Mouse (Mus musculus) stomach, embryonic 15.5 days (tissue): ENCODE results near the gene Gng7. TPM values are rescaled to one million over a fixed set of nuclear protein-coding genes. Genes with fewer than 3 reads are reported as not detected.
A peak's percentile ranks its signal among the peaks of the same experiment; 100 is the strongest.

Experiments
- ATAC-seq: fragments of 200-750 bp; cut with Nextera tagmentation; 2 replicates; pipeline ENCODE4 v1.8.0; 2017; ENCODE audit warnings: low read depth, moderate number of reproducible peaks, moderate TSS enrichment; ENCODE audit not compliant: insufficient read depth, low FRiP score
- H3K27ac ChIP-seq: fragments of 300-500 bp; sonication (generic); 2 replicates; pipeline ENCODE4 v1.5.1; 2015; ENCODE audit warnings: mild to moderate bottlenecking, inconsistent platforms
- H3K27me3 ChIP-seq: fragments of 300-500 bp; sonication (generic); replicated peaks from 2 replicates; pipeline ENCODE4 v1.6.1; 2015; ENCODE audit warnings: inconsistent platforms
- H3K36me3 ChIP-seq: fragments of 300-500 bp; sonication (generic); 2 replicates; pipeline ENCODE4 v1.6.1; 2015; ENCODE audit warnings: inconsistent platforms
- H3K4me1 ChIP-seq: fragments of 300-500 bp; sonication (generic); 2 replicates; pipeline ENCODE4 v1.6.1; 2015; ENCODE audit warnings: inconsistent platforms
- H3K4me2 ChIP-seq: fragments of 300-500 bp; sonication (generic); 2 replicates; pipeline ENCODE4 v1.6.1; 2015; ENCODE audit warnings: mild to moderate bottlenecking, inconsistent platforms
- H3K4me3 ChIP-seq: fragments of 300-500 bp; sonication (generic); replicated peaks from 2 replicates; pipeline ENCODE4 v1.5.1; 2015; ENCODE audit warnings: inconsistent platforms
- H3K9ac ChIP-seq: fragments of 300-500 bp; sonication (generic); 2 replicates; pipeline ENCODE4 v1.6.1; 2015; ENCODE audit warnings: inconsistent platforms
- H3K9me3 ChIP-seq: fragments of 300-500 bp; sonication (generic); 2 replicates; pipeline ENCODE4 v1.6.1; 2016; ENCODE audit warnings: inconsistent platforms
- WGBS: fragments of 180-500 bp; shearing (Covaris S2); methylation state at CpG from one replicate; pipeline ENCODE4 v1.1.7; 2015; 5-methylcytosine and 5-hydroxymethylcytosine counted together
- polyA plus RNA-seq: library from polyadenylated mRNA; unstranded; fragments of >200 nt; fragmentation: Nextera tagmentation; extraction: Ambion mirVana; gene quantifications from 2 replicates; pipeline ENCODE4 v1.2.1, GENCODE M21; 2015

The Gng7 gene
- polyA plus RNA-seq, 1 experiment from 2014 or later, result 4.8 TPM

DNA sequence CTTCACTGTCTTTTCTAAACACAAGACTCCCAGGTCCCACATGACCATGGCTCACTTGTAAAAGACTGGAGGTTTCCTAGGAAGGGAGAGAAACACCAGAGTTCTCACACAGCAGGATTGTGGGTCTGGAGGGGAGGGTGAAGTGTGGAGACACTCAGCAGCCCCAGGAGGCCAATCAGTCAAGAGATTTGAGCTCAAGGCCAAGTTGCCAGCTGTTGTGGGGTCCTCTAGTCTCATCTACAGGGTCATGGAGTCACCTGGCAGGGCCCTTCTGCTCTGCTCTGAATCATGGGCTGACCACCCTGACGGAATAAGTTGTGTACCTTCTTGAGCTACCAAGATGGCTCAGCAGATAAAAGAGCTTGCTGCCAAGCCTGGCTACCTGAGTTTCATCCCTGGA is 41.0 kb downstream of the Gng7 start:
- Histone ChIP-seq H3K4me1 (peaks cover 11% of the 10 kb centered on the region), H3K9ac (no peak overlapping the region), H3K27me3 (no peaks in the 10 kb centered on the region), H3K4me3 (no peak overlapping the region), H3K9me3 (no peaks in the 10 kb centered on the region), H3K36me3 (no peaks in the 10 kb centered on the region), H3K27ac (no peak overlapping the region), H3K4me2 (no peak overlapping the region)
- 55% methylated on average over 1 of the region's 1 CpGs for WGBS
- ATAC-seq, result no peak

DNA sequence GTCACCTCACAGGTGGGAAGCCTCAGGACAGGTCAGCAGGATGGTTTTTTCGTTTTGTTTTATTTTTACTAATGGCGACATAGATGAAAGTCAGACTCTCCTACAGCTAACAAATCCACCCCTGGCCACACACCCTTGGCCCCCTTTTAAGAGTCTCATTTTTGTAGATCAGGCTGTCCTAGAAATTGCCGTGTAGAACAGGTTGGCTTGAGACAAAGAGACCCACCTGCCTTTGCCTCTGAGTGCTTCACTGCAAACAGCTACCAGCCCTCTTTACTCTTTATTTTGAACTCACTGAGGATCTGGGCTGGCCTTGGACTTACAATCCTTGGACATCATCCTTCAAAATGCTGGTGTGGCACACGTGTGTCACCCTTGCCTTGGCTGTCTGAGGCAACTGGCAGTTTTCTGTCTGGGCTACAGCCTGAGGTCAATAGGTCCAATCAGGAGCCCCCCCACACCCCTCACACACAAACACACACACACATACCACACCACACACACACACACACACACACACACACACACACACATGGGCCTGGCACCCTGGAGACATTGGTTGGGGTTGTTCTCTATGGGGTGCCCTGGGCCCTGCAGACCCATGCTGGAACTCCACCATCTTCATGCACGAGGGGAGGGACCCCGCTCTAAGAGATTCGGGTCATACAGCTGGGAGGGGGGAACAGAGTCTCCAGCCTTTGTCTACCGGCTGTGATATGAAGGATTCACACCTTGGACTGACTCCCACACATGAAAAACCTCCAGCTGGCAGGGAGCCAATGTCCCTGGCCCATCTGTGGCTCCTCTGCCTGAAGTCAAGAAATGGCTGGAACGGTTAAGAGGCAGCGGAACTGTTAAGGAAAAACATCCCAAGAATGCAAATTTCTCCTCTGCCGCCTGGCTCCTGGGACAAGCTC is 42.4 kb downstream of the Gng7 start:
- no peak overlapping the region for H3K9ac ChIP-seq
- H3K27ac ChIP-seq, result 0 out of 2 replicates have a peak overlapping the region, but pooled peaks have one; percentile 9
- H3K27me3 ChIP-seq, result no peaks in the 10 kb centered on the region
- no peak overlapping the region for H3K4me3 ChIP-seq
- no peaks in the 10 kb centered on the region for H3K36me3 ChIP-seq
- 38% methylated on average over 11 of the region's 11 CpGs for WGBS
- H3K9me3 ChIP-seq, result no peaks in the 10 kb centered on the region
- no peak overlapping the region for H3K4me2 ChIP-seq
- H3K4me1 ChIP-seq, result peaks cover 13% of the 10 kb centered on the region
- no peak for ATAC-seq

DNA sequence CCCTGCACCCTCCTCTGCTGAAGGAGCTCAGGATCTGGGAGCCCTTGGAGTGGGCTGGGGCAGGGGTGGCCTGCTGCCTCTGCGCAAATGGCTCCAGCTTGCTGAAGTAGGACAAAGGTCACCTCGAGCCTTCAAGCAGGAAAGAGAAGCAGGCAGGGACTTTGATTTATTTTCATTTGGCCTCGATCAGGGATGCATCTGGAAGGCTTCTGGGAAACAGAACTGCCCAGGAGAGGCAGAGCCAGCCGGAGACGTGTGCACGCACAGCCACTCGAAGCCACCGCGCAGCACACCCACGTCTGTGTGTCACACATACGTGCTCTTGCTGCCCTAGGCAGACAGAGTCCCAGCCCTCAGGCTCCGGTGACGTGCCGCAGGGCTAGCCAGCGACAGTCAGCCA is 43.2 kb downstream of the Gng7 start:
- no peaks in the 10 kb centered on the region for H3K36me3 ChIP-seq
- H3K9me3 ChIP-seq, result no peaks in the 10 kb centered on the region
- H3K9ac ChIP-seq, result no peak overlapping the region
- no peak overlapping the region for H3K4me3 ChIP-seq
- WGBS, result 57% methylated on average over 15 of the region's 15 CpGs
- ATAC-seq, result no peak
- peaks cover 18% of the 10 kb centered on the region for H3K4me1 ChIP-seq
- no peaks in the 10 kb centered on the region for H3K27me3 ChIP-seq
- H3K27ac ChIP-seq, result no peak overlapping the region
- no peak overlapping the region for H3K4me2 ChIP-seq

- H3K36me3 ChIP-seq, result no peaks in the 10 kb centered on the region
- no peak overlapping the region for H3K9ac ChIP-seq
- no peak overlapping the region for H3K4me3 ChIP-seq
- H3K4me1 ChIP-seq, result peaks cover 18% of the 10 kb centered on the region
- no peak overlapping the region for H3K4me2 ChIP-seq
- no peak overlapping the region for H3K27ac ChIP-seq
- no peaks in the 10 kb centered on the region for H3K27me3 ChIP-seq
- H3K9me3 ChIP-seq, result no peaks in the 10 kb centered on the region
- no peak for ATAC-seq
- WGBS, result 83% methylated on average over 8 of the region's 8 CpGs
Measured at GRCm38 (mm10) chr10:80970159-80970558, 44.6 kb downstream of the Gng7 start.

- ATAC-seq, result no peak
- H3K4me3 ChIP-seq, result no peak overlapping the region
- WGBS, result 78% methylated on average over 3 of the region's 3 CpGs
- no peak overlapping the region for H3K4me2 ChIP-seq
- H3K36me3 ChIP-seq, result no peaks in the 10 kb centered on the region
- peaks cover 18% of the 10 kb centered on the region for H3K4me1 ChIP-seq
- H3K27ac ChIP-seq, result no peak overlapping the region
- H3K9ac ChIP-seq, result no peak overlapping the region
- no peaks in the 10 kb centered on the region for H3K9me3 ChIP-seq
- no peaks in the 10 kb centered on the region for H3K27me3 ChIP-seq
Measured at GRCm38 (mm10) chr10:80969298-80969697, 45.4 kb downstream of the Gng7 start.

- ATAC-seq, result no peak
- H3K36me3 ChIP-seq, result no peaks in the 10 kb centered on the region
Measured at GRCm38 (mm10) chr10:80968106-80968505, 46.6 kb downstream of the Gng7 start.

GRCm38 (mm10) chr10:80967101-80967656 is 47.6 kb downstream of the Gng7 start:
- Histone ChIP-seq H3K9ac (no peak overlapping the region), H3K4me2 (no peak overlapping the region), H3K4me3 (no peak overlapping the region), H3K9me3 (no peaks in the 10 kb centered on the region), H3K4me1 (peaks cover 35% of the 10 kb centered on the region), H3K36me3 (no peaks in the 10 kb centered on the region), H3K27me3 (no peaks in the 10 kb centered on the region), H3K27ac (no peak overlapping the region)
- ATAC-seq, result no peak
- 45% methylated on average over 3 of the region's 3 CpGs for WGBS

More at GRCm38 (mm10) chr10:80968106-80968505, 46.6 kb downstream of the Gng7 start:
- Histone ChIP-seq H3K9ac (no peak overlapping the region), H3K27me3 (no peaks in the 10 kb centered on the region), H3K9me3 (no peaks in the 10 kb centered on the region), H3K4me2 (no peak overlapping the region), H3K4me1 (peaks cover 30% of the 10 kb centered on the region), H3K4me3 (no peak overlapping the region), H3K27ac (no peak overlapping the region)
- 84% methylated on average over 4 of the region's 4 CpGs for WGBS

DNA sequence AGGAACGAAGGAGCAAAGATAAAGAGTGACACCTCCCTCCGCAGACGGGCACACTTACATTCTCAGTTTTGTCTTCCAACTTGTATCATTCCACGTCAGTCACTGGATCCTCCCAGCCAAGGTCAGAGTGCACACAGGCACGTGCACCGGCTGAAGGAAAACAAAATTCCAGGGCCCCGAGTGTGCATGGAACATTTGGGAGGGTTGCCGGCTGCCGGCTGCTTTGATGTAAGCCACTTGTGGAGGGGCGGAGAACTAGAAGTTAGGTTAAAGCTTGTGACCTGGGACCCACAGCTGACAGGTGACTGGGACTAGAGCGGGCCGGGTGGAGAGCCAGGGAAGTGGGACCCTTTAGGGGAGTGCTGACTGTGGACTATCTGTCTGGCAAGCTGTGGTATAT is 48.4 kb downstream of the Gng7 start:
- no peak for ATAC-seq
- H3K36me3 ChIP-seq, result no peaks in the 10 kb centered on the region
- 0 out of 2 replicates have a peak overlapping the region, but pooled peaks have one; percentile 1 for H3K27ac ChIP-seq

DNA sequence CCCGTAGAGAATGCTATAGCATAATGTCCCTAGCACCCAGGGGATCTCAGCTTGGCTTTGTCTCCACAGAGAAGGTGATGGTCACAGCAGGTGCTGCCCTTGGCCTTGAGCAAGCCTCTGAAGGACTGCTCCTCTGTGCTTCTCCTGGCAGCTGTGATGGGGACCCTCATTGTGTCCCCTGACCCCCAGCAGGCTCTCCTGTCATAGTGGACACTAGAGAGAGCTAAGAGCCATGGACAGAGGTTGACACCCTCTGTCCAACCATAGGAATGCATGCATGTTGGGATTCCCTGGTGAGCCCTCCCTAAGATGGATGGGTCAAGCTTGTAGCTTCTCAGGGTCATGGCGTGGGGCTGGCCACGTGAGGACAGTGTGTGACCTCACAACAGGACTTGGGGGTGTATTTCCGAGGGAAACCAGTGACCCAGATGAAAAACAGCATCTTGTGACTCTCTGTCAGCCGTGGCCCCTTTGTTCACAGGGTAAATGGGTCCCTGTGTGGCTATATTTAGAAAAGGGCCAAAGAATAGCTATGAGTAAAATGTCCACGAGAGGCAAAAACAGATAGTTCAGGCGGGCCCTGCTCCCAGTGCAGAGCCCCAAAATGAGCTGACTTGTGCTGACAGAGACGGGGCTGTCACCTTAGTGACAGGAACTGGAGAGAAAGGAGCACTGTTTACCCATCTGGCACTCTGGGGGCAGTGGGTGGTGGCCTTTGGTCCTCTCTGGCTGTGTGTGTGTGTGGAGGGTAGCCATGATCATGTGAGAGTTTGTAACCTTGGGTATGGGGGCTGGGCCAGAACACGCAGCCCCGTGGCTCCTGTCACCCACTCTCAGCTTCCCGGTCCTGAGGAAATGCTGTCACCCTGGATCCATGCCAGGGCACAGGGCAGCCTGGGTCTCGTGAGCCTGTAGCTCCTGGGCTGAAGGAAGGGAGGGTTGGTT is 51.4 kb downstream of the Gng7 start:
- H3K4me2 ChIP-seq, result no peak overlapping the region
- H3K36me3 ChIP-seq, result no peaks in the 10 kb centered on the region
- peaks cover 48% of the 10 kb centered on the region for H3K4me1 ChIP-seq
- H3K9ac ChIP-seq, result no peak overlapping the region
- ATAC-seq, result peak; percentile 4; the same call in 1 of the 2 replicates
- H3K27me3 ChIP-seq, result no peaks in the 10 kb centered on the region
- H3K4me3 ChIP-seq, result no peak overlapping the region
- H3K9me3 ChIP-seq, result no peaks in the 10 kb centered on the region
- peak overlapping the region; percentile 18 for H3K27ac ChIP-seq
- WGBS, result 43% methylated on average over 12 of the region's 12 CpGs

More for the DNA sequence above, 48.4 kb downstream of the Gng7 start:
- no peaks in the 10 kb centered on the region for H3K9me3 ChIP-seq
- WGBS, result 31% methylated on average over 12 of the region's 12 CpGs
- no peak overlapping the region for H3K4me2 ChIP-seq
- peaks cover 35% of the 10 kb centered on the region for H3K4me1 ChIP-seq
- no peak overlapping the region for H3K9ac ChIP-seq
- H3K27me3 ChIP-seq, result no peaks in the 10 kb centered on the region
- H3K4me3 ChIP-seq, result no peak overlapping the region

GRCm38 (mm10) chr10:80962585-80962984 is 52.2 kb downstream of the Gng7 start:
- Histone ChIP-seq H3K36me3 (no peaks in the 10 kb centered on the region), H3K27me3 (no peaks in the 10 kb centered on the region), H3K4me2 (no peak overlapping the region), H3K4me1 (peaks cover 48% of the 10 kb centered on the region), H3K9ac (no peak overlapping the region), H3K4me3 (no peak overlapping the region), H3K27ac (peak overlapping the region; percentile 84), H3K9me3 (no peaks in the 10 kb centered on the region)
- WGBS, result 45% methylated on average over 5 of the region's 5 CpGs
- ATAC-seq, result no peak

DNA sequence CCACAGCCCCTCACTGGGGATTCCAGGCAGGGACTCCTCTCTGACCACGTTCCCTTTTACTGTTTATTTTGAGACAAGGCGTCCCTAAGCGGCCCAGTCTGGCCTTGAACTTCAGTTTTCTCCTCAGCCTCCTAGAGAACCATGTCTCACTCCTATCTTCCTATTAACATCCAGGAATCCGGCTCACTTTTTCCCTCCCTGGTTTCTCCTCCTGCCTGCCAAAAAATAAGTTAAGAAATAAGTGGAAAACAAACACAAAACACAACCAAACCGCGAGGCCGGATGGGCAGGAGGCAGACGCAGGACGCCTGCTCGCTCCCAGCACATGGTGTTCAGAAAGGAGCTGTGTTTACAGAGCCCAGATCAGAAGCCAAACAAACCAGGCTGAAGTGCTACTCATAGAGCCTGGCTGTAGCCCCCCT is 52.7 kb downstream of the Gng7 start:
- no peak overlapping the region for H3K4me2 ChIP-seq
- peak; percentile 7; the same call in 1 of the 2 replicates for ATAC-seq

More for the DNA sequence above, 52.7 kb downstream of the Gng7 start:
- H3K9ac ChIP-seq, result no peak overlapping the region
- H3K36me3 ChIP-seq, result no peaks in the 10 kb centered on the region
- H3K27ac ChIP-seq, result peak overlapping the region; percentile 84
- H3K4me1 ChIP-seq, result peaks cover 43% of the 10 kb centered on the region
- 21% methylated on average over 10 of the region's 10 CpGs for WGBS
- no peaks in the 10 kb centered on the region for H3K9me3 ChIP-seq
- H3K4me3 ChIP-seq, result no peak overlapping the region
- no peaks in the 10 kb centered on the region for H3K27me3 ChIP-seq
